Mouse (Mus musculus) thymus, postnatal 0 days (tissue): ENCODE data around the gene Ubtd2. TPM values are rescaled to one million over a fixed set of nuclear protein-coding genes. Genes with fewer than 3 reads are reported as not detected.

Experiments used
- DNase-seq: peaks from one replicate; pipeline ENCODE4 v3.0.0-alpha.2; 2015; ENCODE audit warnings: low spot score
- polyA plus RNA-seq: library from polyadenylated mRNA; unstranded; fragments of >200 nt; fragmentation: Nextera tagmentation; extraction: Ambion mirVana; gene quantifications from 2 replicates; pipeline ENCODE4 v1.2.1, GENCODE M21; 2015

Ubtd2 gene
- polyA plus RNA-seq, 1 experiment from 2014 or later = 15.4 TPM

DNA sequence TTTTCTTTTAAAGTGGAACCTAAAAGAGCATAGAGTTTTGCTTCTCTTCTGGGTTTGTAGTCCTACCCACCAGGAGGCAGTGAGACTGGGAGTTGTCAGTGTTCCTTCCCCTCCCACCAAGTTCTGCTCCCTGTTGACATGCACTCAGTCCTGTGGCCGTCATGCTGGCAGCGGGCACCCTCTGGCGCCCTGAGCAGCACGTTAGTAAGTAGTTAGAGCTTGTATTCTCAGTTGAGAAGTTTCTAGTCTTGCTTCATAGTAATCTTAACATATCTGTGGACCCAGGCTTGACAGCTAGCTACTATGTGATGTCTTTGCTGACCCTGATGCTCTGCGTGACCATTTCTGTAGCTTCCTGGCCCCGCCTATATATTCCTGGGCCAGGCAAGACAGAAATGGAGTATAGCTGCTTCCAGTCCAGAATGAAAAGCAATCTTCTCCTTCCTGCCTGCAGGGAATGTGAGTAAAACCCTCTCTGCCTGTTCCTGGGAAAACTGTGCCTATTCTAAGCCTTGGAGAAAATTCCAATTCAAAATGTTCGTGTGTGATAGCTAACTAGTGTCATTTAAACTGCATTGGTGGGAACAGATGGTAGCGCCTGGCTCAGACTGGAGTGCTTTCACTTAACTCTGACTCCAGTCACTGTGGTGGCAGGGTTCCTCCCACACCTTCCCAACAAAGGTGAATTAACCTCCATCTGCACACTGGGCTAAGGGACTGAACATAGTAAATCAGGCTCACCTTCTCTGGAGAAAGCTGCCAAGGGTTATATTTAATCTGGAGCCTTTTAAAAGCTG is 61.9 kb downstream of the Ubtd2 start:
- DNase-seq = no peak

DNA sequence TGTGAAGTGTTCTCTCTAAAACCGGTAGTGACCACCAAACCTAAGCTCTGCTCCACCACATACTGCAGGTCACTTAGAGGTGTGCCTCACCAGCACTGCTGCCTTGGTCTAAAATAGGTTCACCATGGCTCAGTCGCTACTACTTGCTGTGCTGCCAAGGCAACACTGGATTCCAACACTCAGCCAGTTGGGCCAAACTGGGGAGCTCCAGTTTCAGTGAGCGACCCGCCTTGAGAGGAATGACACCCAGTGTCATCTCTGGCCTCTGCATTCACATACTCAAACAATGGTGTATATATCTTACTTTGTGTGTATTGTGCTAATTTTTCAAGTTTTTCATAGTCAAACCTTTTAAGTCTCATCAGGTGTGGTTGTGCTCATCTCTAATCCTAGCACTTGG is 63.6 kb downstream of the Ubtd2 start:
- no peak for DNase-seq

DNA sequence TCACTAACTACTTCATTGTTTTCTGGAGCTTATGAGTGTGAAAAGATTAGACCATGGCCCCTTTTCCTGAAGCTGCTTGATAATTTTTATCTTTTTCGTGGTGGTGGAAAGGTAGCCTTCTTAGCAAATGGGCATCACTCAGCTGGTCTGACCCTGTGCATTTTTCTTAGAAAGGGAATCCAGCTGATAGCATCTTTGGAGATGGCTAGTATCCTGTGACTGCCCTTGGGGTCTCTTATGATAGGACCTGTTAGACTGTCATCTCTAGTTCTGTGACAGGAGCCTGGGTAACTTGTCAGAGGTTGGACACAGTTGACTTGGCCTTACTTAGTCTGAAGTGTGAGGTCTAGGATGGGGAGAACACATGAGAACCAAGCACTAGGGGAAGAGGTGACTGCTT is 64.2 kb downstream of the Ubtd2 start:
- DNase-seq = no peak

DNA sequence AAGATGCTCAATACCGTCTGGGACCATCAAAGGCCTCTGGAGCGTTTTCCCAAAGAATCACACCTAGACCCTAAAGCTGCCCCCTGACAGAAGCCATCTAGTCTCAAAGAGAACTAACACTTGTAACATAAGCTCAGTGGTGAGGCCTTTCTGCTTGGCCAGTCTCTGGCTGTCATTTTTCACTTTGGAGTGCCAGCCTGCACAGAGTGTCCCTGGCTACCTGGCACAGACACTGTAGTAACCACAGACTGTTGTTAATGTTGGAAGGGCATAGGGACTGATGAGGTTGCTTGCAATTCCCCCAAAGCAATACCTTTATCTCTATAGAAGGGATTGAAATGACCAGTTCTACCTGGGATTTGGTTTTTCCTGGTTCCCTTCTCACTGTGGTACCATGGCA is 66.1 kb downstream of the Ubtd2 start:
- DNase-seq = no peak

DNA sequence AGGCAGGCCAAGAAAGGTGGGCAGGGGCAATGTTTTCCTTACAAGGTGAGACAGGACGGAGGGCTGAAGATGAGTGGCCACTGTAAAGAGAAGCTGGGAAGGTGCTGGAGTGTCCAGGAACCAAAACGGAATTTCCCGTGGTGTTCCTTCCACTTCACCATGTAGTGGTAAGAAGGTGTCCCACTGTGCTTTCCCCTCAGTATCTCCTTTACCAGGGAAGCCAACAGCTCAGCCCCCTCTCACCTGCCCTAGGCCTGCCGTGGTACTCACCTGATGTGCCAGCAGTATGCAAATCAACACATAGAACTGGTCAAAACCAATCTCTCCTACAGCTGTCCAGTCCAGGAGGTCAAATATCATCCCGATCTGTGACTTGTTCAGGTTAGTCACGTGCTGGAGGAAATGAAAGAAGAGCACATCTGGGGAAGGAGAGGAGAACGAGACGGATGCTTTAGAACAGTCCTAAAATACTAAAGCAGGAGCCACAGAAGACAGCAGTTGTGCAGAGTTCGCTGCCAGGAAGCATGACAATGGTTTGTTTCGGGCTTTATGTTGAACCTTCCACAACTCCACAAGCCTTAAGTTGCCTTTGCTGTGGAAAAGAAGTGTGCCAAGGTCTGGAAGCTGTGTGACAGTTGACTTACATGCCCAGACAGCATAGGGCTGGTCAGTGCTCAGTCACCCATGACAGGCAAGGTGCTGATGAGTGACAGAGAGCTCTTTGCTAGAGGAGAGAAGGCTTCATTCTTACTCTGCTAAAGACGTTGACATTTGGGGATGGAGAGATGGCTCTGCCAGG is 69.2 kb downstream of the Ubtd2 start:
- no peak for DNase-seq

DNA sequence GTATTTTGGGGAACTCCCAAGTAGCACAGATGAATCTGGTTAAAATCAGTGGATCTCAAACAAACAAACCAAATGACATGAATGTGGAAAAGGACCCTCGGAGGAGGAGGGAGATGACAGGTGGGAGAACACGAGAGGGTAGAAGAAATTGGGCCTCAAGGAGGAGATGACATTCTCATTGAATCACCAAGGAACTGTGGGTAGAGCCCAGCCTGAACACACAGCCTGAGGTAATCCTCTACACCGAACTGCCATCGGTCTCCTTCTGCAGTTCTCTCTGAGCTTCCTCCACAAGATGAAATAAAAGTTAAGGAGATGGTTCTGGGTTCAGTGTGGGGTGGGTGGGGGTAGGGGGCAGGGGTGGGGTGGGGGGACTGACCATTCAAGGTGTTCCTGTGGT is 71.8 kb downstream of the Ubtd2 start:
- no peak for DNase-seq

DNA sequence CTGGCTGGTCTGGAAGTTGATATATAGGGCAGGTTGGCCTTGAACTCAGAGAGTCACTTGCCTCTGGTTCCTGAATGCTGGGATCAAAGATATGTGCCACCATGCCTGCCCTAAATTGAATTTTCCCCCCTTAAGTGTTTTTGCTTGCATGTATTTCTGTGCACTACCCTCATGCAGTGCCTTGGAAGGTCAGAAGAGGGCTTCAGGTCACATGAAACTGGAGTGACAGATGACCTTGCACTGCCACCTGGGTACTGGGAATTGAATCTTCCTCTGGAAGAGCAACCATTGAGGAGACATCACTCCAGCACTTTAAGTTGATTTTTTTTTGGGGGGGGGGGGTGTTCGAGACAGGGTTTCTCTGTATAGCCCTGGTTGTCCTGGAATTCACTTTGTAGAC is 75.0 kb downstream of the Ubtd2 start:
- DNase-seq = peak; percentile 40

DNA sequence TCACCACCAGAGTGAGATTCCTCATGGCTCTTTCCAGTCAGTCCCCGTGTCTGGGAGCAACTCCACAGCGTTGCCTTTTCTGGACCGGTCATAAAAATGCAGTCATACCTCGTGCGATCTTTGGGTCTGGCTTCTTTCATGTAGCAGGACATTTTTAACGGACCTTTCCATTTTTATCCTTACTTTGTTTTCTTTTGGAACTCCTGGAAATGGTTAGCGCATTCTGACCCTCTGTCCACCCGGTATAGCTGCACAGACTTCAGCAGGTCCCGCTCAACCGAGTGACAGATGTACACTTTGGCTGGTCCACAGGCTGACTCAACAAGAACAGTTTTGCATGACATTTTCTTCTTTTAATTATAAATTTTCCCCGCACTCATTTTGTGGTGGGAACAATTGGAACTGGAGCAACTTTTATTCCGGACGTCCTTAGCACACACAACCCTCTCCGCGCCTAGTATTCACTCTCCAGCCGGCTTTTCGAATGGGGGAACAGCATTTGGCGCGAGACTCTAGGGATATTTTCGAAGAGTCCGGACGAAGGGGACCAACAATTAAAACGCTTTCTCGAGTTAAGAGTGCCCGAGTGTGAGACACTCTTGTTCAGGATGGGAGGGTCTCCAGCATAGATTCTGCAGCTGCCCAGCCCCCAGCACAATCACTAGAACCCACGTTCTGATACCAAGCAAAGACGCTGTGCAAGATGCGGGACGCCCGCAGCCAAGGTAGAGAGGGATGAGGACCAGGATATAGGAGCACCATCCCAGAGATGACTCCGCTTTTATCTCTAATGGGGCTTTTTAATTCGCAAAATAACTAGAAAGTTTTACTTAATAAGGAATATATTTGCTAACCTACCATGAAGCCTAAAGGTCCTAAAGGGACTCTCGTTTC is 76.9 kb downstream of the Ubtd2 start, which contains the start of gene Efcab9:
TSS of gene Efcab9 (minus strand) at position 211 of the 894 bp plus-strand sequence.
- no peak for DNase-seq

DNA sequence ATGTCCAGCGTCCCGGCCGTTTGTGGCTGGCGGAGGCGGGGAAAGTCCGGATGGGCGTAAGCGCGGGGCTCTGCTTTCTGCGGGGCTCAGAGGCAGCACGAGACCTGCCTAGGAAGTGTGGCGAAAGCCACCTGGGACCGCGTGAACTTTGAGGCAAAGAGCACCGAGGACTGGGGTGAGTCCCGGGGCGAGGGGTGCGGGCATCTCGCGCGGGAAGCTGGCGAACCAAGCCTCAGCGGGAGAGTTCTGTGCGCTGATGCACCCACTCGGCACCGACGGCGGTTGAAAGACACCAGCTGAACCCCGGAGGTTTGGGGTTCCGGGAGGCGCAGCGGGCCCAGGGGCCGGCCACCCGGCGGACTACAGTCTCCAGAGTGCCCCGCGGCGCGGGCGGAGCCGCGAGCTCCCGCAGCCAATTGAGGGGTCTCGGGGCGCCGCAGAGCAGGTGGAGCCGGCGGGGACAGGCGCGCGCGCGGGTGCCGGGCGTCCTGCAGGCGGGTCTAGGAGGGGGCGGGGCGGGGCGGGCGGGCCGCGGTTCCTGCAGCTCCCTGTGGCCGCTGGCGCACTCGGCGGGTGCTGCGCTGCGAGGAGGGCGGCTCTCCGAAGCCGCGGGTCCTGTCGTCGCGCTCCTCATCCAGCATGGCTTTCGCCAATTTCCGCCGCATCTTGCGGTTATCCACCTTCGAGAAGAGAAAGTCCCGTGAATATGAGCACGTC is 77.8 kb downstream of the Ubtd2 start, which contains the start of gene Stk10:
TSS of gene Stk10 (plus strand) at position 541 of the 717 bp plus-strand sequence.
- DNase-seq = peak; percentile 95

DNA sequence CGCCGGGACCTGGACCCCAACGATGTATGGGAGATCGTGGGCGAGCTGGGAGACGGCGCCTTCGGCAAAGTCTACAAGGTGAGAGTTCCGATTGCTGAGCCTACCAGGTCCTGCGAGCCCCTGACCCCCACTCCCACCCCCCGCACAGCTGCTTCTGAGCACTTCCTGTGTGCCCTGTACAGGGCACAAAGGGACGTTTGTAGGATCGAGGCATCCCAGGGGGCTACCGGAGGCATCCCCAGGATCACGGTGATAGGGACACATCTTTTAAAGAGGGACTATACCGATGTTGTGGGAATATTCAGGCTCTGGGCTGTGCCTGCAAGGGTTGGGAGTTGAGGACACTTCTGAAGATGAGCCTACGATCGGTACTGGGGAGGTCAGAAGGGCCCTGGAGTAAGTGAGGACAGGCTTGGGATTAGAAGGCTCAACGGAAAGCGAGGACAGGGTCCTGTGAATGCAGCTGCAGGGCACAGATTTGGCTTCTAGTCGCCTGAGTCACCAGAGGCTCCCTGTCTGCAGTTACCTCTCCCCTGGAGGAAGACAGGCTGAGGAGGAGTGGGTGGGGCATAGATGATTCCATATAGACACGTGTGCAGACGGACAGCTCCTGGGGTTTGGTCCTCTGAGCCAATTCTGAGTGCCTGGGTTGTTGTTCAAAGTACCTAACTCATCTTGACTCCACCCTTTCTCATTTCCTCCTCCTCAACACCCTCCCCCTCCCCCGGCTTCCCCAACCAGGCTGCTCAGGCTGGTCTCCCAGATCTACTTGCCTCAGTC is 78.5 kb downstream of the Ubtd2 start:
- peak; percentile 77 for DNase-seq

DNA sequence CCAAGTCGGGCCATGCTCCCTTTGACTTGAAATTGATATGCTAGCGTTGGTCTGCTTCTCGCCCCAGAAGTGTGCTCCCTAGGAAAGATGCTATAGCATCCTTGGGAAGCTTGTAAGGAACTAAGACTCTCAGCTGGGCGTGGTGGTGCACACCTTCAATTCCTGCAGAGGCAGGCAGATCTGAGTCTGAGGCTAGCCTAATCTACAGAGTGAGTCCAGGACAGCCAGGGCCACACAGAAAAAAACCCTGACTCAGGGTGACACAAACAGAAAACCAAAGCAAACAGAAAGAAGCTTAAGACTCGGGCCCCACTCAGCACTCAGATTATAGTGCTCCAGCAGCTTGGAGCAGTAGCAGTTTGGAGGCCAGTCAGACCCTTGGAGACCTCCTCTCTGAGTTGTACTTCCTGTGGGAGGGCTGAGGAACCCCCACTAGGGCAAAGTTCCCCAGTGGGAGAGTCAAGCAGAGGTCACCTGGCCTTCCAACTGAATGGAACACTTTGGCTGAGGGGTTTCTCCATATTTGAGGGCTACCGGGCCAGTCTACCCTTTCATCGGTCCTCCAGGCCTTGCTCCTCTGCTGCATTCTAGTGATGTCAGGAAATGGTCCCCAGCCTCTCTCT is 79.4 kb downstream of the Ubtd2 start:
- no peak for DNase-seq

DNA sequence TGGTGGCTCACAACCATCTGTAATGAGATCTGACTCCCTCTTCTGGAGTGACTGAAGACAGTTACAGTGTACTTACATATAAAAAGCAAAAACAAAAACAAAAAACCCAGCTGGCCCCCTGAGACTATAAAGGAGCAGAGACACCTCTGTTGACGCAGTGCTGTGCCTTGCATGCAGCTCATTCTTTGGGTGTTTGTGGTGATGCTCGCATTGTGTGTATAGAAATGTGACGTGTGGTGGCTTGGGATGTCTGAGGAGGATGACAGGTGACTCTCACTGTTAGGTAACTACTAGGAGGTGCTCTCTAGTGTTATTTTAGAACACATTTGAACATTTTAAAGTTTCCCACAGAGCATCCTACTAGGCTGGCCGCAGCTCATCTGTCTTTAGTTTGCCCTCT is 80.5 kb downstream of the Ubtd2 start:
- DNase-seq = no peak

DNA sequence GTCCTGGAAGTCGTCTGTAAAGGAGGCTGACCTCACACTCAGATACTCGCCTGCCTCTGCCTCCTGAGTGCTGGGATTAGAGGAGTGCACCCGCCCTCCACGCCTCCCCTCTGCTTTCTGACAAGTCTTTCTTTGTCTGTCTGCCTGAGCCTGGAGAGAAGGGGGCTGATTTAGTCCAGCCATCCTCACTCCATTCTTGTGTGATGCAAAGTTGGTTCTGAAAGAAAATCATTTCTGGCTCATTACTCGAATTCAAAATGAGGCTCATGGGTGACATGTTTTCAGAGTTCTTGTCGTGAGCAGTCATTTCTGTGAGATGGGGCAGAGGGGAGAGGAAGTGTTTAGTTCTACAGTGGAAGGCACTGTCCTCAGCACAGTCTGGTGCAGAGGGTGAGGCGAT is 81.8 kb downstream of the Ubtd2 start:
- no peak for DNase-seq

DNA sequence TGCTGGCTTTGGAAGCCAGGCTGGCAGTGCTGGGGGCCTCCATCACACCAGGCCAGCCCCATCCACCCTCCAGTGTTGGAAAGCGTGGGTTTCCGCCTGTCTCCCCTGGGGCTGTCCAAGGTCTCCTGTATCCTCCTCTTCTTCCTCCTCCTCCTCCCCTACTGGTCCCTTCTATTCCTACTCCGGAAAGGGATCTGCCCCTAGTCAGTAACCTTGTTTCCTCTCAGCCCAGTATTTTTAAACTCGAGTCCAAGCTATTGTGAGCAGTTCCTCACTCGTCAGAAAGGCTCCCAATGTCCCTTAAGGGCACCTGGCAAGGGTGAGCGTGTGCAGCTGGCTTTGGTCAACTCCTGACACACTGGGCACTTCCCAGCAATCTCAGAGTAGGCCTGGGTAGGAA is 83.3 kb downstream of the Ubtd2 start:
- no peak for DNase-seq

DNA sequence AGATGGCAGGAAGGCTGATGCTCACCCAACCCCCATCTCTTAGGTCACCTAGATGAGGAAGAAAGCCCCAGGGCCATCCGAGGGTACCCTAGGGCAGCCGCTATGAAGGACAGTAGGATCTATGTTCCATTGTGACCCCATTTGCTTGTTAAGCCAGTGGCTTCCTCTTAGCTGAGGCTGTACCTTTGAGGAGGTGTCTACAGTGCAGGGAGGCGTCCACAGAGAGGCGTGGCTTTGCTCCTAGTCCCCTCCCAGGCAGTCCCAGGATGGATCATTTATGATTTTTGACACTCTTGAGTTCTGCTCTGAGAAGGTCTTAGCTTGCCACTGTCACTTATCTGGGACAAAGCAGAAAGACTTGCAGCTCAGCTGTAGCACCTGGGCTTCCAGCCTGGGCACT is 83.7 kb downstream of the Ubtd2 start:
- no peak for DNase-seq

DNA sequence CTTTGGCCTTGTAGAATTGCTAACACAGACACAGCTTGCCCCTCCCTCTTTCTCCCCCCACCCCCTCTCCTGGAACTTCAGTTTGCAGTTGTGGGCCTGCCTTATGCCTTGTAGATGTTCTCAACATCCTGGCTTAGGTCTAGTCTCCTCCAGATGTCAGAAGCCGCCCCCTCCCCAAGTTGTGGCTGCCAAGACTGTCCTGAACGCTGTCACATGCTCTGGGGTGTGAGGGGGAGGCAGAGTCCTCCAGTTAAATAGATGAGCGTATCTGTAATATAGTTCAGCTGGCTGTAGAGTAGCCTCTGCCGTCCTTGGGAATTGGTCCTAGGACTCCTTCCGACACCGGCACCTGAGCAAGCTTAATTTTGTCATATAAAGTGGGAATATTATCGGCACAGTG is 84.5 kb downstream of the Ubtd2 start:
- DNase-seq = no peak

DNA sequence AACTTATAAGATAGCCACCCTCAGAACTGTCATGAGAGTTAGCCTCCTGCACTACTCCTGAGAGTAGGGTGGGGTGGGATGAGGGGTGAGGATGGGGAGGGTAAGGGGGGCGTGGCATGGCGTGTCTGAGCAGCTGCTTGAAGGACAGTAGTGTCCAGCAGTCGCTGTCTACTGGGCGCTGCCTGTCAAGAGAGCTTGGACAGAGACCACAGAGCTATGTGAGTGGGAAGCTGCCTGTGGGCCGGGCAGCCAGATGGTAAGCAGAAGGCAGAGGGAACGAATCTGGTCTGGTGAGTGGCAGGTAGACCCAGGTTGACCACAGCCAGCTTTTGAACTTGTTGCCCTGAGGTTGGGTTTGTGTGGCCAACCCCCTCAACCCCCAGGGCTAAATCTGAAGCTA is 85.3 kb downstream of the Ubtd2 start:
- DNase-seq = no peak

DNA sequence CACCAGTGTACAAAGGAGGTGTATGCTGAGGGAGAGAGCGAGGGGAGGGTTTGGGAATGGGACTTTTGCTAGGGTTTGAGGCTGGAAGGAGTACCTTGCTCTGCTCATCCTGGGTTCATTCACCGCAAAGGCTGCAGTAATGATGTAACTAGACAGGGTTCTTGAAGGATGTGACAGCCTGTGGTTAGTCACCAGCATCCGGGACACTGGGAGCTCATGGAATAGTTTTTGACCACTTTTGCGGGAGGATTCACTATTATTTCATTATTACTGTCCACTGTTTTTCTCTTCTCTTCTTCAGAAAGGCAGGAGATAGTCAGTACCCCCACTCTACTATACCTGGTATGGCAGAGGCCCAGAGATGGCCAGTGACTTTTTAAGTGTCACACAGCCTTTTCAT is 87.0 kb downstream of the Ubtd2 start:
- DNase-seq = no peak

DNA sequence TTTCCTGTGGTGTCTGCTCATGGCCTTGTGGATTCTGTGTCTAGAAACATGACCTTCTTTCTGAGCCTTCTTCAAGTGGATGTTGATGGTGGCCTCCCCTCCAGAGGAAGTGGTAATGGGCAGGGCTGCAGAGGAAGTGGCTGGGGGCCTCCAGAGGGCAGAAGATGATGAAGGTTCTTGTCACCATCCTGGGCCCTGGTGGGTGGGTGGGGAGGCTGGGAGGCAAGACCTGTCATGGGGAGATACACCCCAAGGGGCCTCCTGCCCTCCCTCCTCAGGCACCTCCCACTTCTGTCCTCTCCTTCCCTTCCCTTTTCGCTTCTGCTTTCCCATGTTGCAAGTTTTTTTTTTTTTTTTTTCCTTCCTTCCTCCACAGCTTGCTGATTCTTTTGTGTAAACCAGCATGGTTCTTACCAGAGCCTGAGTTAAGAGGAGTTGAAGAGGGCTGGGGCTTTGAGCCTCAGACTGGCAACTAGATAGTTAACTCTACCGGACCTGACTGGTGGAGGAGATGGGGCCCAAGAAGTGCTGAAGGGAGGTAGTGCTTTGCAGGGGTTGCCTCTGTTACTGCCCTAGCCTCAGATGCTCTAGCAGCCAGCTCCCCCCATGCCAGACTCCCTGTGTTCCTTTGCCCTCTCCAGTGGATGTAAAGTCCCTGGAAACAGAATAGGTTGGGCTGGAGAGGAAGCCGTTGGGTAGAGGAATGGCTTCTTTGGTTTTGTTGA is 87.7 kb downstream of the Ubtd2 start:
- peak; percentile 88 for DNase-seq
